Mouse (Mus musculus) right cerebral cortex, adult 2 months (tissue): ENCODE measurements around the gene Dcdc2c.

ENCODE experiments used
- DNase-seq, 2 experiments: peaks; one replicate each; pipeline ENCODE4 v3.0.0; 2021 to 2022; ENCODE audit warnings: low spot score in 2 of 2

The Dcdc2c gene

GRCm38 (mm10) chr12:28552299-28552698, at the start of gene Dcdc2c:
Dcdc2c (minus strand) TSS chr12:28552399.
- DNase-seq, result no peak

GRCm38 (mm10) chr12:28598526-28598991, 46.4 kb upstream of the Dcdc2c start:
- DNase-seq, result no peak

- no peak for DNase-seq
These were observed 45.9 kb upstream of the Dcdc2c start for GRCm38 (mm10) chr12:28598110-28598509.

DNA sequence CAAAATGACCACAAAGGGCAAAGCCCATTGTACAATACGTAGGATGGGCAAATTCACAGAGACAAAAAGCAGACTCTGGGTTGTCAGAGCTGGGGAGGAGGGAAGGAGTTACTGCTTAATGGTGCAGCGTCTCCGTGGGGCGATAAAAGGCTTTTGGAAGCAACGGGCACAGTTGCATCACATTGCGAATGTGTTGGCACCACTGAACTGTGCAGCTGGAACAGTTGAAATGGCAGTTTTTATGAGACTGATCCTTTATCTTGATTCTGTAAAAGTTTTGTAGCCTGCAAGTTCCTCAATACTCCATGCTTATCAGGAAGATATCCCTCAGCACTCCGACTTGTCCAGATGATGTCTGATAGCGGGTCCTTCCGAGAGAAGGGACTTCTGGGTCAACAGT, 45.5 kb upstream of the Dcdc2c start:
- no peak for DNase-seq

- DNase-seq, result no peak
These were observed 44.7 kb upstream of the Dcdc2c start for GRCm38 (mm10) chr12:28596851-28597250.

GRCm38 (mm10) chr12:28590428-28590827, 38.2 kb upstream of the Dcdc2c start:
- DNase-seq, result no peak

DNA sequence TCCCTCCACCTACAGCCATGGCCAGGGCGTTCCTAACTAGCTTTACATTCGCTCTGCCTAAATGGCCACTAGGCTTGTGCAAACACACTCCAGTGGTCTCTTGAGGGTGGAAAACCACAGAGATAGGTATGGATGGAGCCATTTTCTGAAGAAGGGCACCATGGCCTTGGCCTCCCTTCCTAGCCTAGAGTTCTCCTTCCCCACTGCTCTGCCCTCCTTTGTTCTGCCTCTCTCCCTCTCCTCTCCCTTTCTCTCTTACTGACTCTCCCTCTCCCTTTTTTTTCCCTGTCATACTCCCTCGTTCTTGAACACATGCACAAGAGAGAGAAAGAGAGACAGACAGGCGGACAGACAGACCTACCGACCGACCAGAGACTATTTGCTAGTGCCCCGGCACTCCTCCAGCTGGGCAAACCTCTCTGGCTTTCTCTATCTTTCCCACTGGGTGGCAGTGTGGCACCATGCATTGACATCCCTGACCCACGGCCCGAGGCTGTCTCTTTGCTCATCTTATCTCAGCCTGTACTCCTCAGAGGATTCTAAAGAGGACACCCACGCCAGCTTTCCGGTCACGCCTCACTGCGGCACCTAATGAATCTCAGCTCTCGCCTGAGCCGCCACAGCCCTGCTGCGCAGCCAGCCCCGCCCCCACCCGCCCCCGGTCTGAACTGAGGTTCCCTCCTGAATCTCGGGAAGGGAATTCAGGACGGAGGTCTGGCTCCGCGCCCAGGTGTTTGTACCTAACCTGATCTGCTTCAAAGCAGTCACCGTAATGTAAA, 37.1 kb upstream of the Dcdc2c start:
- DNase-seq, result peak; percentile 96

GRCm38 (mm10) chr12:28587949-28588348, 35.8 kb upstream of the Dcdc2c start:
- DNase-seq, result peak; percentile 80 to 87

- no peak for DNase-seq
These were observed 31.8 kb upstream of the Dcdc2c start for GRCm38 (mm10) chr12:28584036-28584435.

- DNase-seq, result no peak
These were observed 30.2 kb upstream of the Dcdc2c start, which contains the start of gene Allc for GRCm38 (mm10) chr12:28582423-28582822. Allc (minus strand) TSS chr12:28582523.

DNA sequence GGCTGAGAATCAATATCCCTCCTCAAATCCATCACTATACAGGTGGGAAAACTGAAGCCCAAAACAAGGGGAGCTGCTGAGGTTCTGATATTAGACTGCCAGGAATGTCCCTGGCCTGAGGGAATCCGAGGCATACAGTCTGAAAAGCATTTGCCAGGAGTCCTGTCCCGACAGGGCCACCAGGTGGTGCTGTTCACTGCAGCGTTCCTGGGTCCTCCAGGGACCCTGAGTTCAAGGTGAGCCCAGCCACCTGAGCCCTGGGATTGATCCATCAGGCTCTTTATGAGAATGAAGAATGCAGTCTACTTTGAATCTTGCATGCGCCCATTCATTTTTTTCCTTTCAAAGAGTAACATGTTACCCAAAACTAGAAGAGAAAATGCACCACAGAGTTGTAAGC, 26.9 kb upstream of the Dcdc2c start:
- no peak for DNase-seq

- no peak for DNase-seq
These were observed 25.9 kb upstream of the Dcdc2c start for GRCm38 (mm10) chr12:28578147-28578546.

DNA sequence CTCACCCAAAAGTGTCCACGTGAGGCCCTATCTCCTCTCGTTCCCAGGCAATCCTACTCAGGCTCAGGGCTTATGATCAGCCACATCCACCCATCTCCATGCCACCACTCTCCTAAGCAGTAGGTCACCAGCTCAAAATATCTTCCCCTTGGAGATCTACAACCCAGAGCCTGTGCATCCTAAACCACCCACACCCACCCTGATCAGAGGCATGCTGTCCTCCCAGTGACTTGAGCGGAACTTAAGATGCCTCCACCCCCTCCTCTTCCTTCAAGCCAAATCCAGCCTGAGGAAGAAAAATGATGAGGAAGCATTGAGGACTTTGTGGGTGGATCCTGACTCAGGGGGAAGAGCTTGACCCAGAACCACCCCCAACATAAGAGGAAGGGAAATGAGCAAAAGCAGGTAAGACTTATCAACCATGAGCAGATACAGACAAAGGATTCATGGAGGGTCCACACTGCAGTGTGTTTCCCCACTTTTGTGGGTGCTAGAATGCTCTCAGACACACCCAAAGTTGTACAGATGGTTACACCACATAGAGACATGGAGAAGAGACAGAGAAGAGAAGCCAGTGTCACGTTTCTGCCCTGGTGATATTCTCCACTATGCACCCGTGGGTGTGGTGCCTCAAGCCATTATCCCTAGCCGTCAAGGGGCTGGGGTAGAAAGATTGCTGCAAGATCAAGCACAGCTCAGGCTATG, 23.3 kb upstream of the Dcdc2c start:
- no peak for DNase-seq

DNA sequence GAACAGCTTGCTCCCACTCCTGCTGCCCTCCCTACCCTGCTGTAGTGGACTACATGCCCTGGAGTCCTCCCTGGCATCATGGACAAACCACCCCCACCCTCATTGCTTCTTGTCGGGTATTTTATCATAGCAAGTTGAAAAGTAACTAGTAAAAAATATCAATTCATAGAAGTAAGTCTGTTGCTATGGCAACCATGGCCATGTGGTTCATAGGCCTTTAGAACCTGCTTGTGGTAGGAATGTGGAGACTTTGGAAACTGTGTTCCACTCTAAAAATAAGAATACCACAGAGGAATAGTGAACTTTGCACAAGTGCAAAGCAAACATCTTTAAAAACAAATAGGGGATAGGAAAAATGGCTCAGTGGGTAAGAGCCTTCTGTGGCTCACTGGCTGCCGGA, 20.0 kb upstream of the Dcdc2c start:
- DNase-seq, result no peak

DNA sequence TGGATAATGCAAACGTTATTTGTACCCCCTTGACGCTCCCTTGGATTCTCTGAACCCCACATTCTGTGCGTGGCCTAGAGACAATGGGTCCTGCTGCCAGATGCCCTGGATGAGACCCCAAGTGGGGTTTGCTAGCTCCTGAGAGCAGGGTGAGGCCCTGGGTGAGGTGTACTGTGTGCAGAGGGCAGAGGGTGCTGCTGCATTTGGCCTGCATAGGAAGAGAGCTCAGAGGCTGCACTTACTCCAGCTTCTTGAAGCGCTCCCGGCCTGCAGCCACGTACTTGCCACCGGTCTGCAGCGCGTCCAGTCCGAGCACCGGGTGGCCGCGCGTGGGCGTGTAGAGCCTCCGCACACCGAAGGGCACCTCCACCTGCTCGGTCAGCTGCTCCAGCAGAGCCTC, 424 bp downstream of the Dcdc2c start:
- DNase-seq, result no peak

DNA sequence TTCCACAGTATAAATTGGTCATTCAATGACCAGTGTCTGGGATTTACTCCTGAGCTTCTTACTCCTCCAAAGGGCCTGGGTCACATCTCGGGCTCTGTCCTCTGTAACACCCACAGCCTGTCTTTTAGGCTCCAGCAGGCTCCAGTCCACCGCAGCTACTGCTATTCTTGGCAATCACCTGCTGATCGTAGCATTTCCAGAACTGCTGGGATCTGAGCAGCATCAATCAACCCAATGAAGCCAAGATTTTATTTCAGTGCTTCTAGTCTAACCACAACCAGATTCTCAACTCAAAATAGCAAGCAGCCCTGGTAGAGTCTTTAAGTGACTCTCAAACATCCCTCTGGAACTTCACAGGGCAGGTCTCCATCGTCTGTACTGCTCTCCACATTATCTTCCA, 3.3 kb downstream of the Dcdc2c start:
- no peak for DNase-seq

GRCm38 (mm10) chr12:28514264-28514775, 37.9 kb downstream of the Dcdc2c start:
- DNase-seq, result no peak

DNA sequence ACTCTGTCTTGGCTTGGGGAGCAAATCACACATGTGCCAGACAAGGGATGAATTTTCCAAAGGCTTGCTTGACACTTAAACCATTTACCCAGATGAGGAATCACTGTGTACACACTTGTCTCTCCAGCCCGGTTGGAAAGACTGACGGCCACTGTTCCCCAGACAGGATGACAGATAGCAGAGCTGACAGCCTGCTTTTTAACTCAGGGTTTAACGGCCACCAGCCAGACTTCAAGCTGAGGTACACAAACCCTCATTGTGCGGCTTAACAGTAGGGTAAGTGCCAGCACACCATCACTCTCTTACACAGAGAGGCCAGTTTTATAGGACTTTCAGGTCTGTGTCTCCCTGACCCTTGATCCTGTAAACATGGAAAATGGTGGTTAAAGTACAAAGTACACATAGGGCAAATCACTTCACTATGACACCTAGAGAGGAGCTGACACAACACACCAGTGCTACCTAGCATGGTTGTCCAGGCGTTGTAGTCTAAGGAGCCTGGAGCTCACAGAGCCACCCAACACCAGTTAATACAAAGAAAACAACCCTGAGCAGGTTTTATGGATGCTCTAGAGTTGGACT, 42.4 kb downstream of the Dcdc2c start:
- DNase-seq, result no peak

GRCm38 (mm10) chr12:28494289-28494688, 57.9 kb downstream of the Dcdc2c start:
- DNase-seq, result no peak

DNA sequence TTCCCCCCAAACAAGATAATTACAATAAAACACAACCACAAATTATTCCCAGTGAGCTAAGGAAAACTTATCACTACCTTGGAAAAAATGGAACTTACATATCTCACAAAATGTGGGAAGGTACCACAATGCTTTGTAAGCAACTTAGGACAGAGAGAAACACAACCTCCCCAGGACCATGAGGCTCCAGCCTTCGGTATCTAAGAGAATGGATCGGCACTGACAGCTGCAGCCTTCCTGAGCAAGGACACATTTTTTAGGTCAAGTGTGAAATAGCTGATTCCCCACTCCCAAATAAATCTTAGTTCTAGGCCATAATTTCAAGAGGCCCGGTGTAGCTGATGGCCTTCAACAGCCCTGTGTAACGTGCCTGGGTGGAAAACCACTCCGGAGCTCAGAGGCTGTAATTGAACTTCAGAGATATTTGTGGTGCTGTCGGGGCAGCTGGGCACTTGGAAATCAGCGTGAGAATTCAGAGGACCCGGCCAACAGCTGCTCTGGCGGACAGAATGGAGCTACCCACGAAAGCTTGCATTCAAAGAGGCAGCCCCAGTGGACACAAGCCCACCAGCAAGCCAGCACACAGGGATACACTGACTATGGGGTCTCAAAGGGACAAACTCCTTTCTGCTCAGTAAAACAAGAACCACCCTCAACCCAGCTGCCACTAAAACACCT, 69.6 kb downstream of the Dcdc2c start:
- no peak for DNase-seq

DNA sequence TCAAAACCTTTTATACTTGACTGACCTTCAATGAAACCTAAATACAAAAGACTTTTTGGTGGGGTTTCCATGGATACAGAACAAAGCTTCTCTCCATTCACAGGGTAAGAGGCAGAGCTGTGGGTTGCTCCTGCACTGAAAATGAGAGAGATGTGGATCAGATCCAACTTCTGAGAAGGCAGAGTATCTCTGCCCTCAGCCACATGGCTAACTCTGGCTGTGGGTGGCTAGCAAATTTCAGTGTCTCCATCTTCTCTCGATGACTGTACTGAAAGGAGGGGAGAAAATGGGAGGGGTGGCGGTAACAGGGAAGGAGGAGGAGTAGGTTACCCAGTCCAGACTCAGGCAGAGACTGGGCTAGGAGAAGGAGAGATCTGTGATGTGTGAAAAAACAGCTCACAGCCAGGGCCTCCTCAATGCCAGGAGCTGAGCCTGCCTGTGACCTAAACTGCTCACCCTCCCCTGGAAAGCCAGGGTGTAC, 91.2 kb downstream of the Dcdc2c start:
- peak; percentile 31 to 37 for DNase-seq

GRCm38 (mm10) chr12:28460523-28460922, 91.7 kb downstream of the Dcdc2c start:
- DNase-seq, result no peak
